Mouse (Mus musculus): ENCODE measurements at regions not wholly inside any gene's neighbourhood (a gene's known extent, or its start where the extent isn't known, plus 50 kb on each side); places are given as distances from the start of the nearest gene placed in this dataset.

- DNase-seq, result no peak
These were observed 112.0 kb upstream of the Ppm1h start for GRCm38 (mm10) chr10:122566601-122567000.

GRCm38 (mm10) chr10:122569546-122570202 lies 108.9 kb upstream of the Ppm1h start:
- no peak for DNase-seq

GRCm38 (mm10) chr10:122570909-122571551 lies 107.5 kb upstream of the Ppm1h start:
- DNase-seq, result no peak

GRCm38 (mm10) chr10:122576171-122577063 lies 102.1 kb upstream of the Ppm1h start:
- DNase-seq, result no peak

- peak; percentile 21 to 60 for DNase-seq
These were observed 100.2 kb upstream of the Ppm1h start for GRCm38 (mm10) chr10:122578209-122579001.

GRCm38 (mm10) chr10:122581096-122581495 lies 97.5 kb upstream of the Ppm1h start:
- DNase-seq, result no peak

- DNase-seq, result no peak
These were observed 91.0 kb upstream of the Ppm1h start for GRCm38 (mm10) chr10:122587541-122587940.

- no peak for DNase-seq
These were observed 79.1 kb upstream of the Ppm1h start for GRCm38 (mm10) chr10:122599511-122599910.

- DNase-seq, result peak in 1 of 2 experiments; percentile 8
These were observed 76.2 kb upstream of the Ppm1h start for GRCm38 (mm10) chr10:122602394-122602793.

- DNase-seq, result no peak
These were observed 74.6 kb upstream of the Ppm1h start for GRCm38 (mm10) chr10:122603960-122604359.

- DNase-seq, result no peak
These were observed 65.3 kb upstream of the Ppm1h start for GRCm38 (mm10) chr10:122613281-122613680.

GRCm38 (mm10) chr10:122613891-122614290 lies 64.7 kb upstream of the Ppm1h start:
- no peak for DNase-seq

GRCm38 (mm10) chr10:122614720-122615119 lies 63.8 kb upstream of the Ppm1h start:
- DNase-seq, result no peak

- DNase-seq, result no peak
These were observed 62.9 kb upstream of the Ppm1h start for GRCm38 (mm10) chr10:122615658-122616057.

GRCm38 (mm10) chr10:122616385-122616784 lies 62.2 kb upstream of the Ppm1h start:
- DNase-seq, result peak; percentile 15 to 44

GRCm38 (mm10) chr10:122618854-122619253 lies 59.7 kb upstream of the Ppm1h start:
- DNase-seq, result peak in 1 of 2 experiments; percentile 10

- no peak for DNase-seq
These were observed 59.0 kb upstream of the Ppm1h start for GRCm38 (mm10) chr10:122619406-122620116.
